Mouse (Mus musculus): ENCODE results near the gene Fbn1. TPM values are rescaled to one million over a fixed set of nuclear protein-coding genes. Genes with fewer than 3 reads are reported as not detected.
A peak's percentile ranks its signal among the peaks of the same experiment; 100 is the strongest.

The Fbn1 gene
- total RNA-seq, 2 experiments from 2014 or later = 28.6 to 33.5 TPM

- DNase-seq = no peak
These were observed 6.3 kb downstream of the Fbn1 start for GRCm38 (mm10) chr2:125501526-125501925.

DNA sequence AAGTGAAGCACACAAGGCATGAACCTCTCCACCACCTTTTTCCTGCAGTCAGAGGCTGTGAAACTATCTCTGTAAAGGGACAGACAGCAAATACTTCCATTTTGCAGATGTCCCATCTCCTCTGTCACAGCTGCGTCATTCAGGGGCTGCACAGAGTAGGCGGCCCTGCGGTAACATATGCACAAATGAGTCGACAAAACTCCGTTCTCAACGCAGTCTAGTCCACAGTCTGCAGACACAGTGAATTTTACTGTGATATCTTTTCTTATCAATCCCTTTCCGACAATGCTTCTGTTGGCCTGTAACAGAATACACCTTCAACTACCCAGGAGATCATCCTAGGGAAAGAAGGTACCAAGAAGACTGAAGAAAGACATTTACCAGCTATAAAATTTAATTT is 9.6 kb downstream of the Fbn1 start:
- no peak for DNase-seq

DNA sequence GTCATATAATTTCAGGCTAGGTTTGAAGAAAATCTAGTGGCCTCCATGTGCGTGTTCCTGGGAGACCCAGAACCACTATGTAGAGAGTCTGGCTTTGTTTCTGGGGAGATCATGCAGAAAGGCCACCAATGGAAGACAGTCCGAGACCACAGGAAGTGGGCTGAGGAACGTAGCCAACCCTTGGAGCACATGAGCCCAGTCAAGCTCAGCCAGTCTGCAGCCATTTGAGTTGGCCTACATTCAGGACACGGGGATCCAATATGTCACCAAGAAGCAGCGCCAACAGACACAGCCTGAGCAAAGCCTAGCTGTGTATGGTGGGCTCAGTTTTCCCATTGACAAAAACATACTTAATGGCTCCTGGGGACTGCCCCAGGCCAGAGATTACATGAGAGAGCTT is 11.1 kb downstream of the Fbn1 start:
- DNase-seq = peak in 1 of 2 experiments; percentile 62

DNA sequence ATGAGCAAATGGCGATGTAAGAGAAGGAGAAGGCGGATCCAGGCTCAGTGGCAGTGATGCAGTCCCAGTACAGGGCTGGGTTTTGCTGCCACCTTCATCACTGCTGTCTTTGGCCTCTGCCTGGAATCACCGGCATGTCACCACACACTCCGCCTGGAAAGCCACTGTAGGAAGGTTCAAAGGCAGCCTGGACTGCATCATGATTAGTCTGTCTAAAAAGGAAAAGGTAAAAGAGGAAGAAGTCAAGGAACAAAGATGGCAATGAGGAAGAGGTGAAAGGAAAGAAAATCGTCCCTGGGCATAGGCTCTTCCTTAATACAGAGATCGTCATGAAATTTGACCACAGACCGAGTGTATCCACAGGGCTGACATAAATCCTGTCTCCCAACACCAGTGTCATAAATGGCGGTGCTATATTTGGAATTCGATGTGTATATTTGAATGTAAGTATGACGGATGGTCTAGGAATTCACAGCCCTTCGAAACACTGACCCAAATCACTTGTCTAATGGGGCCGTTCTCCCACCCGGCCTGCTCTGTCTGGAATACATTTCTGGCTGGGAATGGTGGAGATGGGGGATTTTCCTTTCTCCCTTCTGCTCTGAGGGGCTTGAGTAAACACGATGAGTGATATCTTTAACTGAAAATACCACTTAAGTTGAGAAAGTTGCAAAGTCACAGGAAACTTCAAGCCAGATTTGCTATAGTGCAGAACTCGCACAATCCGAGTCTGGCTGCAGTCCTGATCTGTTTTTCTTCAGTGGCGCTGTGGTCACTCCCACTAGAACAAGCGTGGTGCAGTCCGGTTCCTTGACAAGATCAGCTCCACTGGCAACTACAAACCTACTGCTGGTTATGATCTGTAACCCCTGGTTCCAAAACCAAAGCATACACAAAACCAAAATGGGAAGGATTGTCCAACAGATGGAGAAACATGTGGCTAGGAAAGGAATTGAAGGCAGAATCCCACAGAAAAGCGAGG is 12.7 kb downstream of the Fbn1 start:
- no peak for DNase-seq

DNA sequence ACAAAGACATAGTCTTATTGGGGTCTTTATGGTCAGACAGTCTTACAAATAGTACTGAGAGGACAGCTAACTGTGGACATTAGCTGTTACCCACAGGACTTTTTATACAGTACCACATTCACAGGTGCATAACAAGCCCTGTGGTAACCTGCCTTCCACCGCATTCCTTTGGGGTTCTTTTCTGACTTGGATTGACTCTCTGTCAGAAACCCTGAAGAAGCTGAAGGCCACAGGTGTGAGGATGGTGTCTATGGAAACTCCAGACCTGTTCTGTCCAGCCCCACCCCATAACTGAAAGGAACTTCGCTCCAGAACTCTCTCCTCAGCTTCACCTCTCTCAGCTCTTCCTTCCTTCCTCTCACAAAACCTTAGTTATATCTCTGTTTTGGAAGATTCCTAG is 13.5 kb downstream of the Fbn1 start:
- DNase-seq = no peak

GRCm38 (mm10) chr2:125492050-125492900 is 15.5 kb downstream of the Fbn1 start:
- peak in 1 of 2 experiments; percentile 49 for DNase-seq

DNA sequence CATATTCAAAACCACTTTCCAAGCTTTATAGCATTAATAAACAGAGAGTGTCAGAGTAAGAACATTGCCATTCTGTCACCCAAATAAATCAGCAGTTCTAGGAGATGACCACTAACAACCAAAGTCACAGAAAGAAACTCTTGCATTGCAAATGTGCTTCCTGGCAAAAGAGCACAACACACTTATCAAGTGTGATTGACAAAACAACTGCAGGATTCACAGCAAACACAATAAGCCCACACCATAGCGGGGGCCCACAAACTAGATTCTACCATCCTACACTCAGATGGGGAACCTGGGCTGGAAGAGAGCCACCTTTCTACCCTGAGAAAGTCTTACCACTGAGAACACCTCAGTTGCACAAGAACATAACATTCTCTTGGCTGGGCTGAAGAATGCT is 17.8 kb downstream of the Fbn1 start:
- no peak for DNase-seq

DNA sequence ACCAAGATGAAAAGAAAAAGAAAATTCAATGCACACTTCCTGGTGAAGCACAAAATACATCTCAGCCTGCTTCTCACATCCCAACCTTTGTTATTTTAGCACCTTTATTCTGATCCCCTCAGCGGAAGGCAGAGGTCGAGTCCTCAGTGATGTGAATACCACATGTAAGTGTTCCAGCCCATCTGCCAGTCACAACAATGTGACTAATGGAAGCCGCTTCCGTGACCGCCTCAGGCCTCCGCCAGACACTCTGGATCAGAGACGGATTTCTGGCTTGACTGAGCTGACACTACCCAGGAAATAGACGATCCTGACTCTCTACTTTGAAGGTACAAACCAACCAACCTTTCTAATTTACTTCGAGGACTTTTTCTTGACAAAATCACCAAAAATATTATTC is 22.9 kb downstream of the Fbn1 start:
- DNase-seq = peak; percentile 60 to 82

DNA sequence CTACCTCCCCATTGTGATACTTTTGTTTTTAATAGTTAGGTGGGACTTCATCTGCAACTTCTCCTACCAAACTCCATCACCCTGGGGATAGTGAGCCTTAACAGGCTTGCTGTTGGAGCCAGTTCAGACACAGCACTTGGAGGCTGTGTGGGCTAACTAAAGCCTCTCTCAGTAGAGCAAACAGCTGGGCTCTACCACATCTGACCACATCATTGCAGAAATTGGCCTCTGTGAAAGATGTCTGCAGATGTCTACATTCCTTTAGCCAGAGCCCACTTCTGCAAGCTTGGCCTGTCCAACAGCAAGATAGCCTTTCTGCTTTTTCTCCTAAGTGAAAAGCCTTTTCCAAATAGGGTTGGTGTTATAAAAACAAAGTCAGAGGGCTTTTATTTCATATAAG is 23.6 kb downstream of the Fbn1 start:
- peak; percentile 60 to 83 for DNase-seq

DNA sequence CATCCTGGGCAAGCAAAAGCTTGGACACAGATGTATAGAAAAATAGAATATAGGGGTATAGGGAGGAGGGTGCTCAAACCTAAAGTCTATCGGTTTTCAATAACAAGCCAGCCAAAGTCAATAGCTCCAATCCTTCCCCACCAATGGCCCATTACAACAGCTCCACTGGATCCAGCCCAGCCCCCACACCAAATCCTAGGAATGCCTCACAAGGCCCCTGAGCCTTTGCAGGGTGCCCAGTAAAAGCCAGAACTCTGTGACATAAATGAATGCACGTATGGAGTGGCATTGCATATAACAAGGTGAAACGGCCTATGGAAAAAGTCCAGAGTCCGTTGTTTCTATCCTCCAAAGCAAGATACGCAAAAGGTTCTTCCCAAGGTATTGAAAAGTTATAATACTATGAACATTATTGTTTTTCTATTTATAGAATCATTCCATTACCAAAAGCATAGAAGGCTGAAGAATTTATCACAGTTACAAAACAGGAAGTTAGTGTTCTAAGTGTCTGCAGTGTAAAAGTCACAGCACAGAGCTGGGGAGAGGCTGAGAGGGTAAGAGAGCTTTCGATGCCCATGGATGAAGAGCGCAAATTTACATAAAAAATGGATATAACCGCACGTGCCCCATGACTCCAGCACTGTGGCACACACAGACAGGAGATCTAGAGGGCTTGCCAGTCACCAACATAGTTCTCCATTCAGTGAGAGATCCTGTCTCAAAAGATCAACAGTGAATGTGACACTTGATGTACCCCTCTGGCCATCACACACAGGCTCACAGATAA is 26.1 kb downstream of the Fbn1 start:
- DNase-seq = no peak

GRCm38 (mm10) chr2:125481116-125481515 is 26.7 kb downstream of the Fbn1 start:
- DNase-seq = no peak

DNA sequence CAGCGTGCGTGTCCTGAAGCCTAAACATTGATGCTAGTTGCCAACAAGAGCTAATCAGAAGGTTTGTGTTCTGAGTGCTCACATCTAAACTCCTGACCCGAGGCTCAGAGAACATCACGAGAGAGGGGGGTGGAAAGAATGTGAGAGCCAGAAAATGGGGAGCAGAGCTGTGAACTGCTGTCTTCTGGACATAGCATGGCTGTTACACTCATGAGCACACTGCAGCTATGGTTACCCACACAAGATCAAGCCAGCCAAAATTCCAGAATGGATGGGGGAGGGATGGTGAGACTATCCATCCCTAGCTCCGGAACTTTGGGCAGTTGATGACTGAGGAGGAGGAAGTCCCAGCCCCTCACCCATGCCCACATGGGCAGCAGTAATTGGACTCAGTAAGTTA is 27.7 kb downstream of the Fbn1 start:
- DNase-seq = peak in 1 of 2 experiments; percentile 16

DNA sequence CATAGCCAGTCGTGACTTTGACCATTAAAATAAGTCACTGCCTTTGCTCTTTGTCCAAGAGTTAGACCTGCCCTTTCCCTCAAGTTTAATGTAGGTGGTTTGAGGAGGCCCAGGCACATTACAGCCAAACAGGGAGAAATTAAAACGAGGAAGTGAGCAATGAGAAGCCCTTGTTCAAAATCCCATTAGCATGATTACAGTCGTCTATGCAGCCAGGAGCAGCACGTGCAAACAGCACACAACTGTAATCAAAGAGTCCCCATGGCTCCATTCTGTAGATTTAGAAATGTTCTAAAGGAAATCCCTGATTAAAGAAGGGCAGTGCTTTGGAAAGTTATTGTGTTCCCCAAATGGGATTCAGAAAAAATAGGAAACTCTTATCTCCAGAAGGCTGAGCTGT is 29.1 kb downstream of the Fbn1 start:
- DNase-seq = no peak

DNA sequence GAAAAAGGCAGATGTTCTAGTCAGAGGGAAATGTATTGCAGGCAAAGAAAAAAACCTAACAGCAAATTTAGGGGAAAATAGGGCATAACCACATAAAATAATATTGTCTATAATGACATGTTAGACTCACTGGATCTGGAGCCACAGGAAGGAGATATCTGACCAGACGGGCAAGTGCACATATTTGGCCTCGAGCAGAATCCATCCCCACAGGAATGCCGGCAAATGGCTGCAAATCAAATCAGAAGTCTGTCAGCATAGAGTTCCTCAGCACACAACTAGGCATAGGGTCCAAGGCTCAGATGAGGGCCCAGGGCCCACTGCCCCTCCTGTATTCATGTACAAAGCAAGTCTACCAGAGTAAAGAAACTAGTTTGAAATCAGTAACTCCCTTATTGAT is 30.4 kb downstream of the Fbn1 start:
- no peak for DNase-seq

- DNase-seq = peak in 1 of 2 experiments; percentile 50
These were observed 31.6 kb downstream of the Fbn1 start for GRCm38 (mm10) chr2:125476231-125476630.

DNA sequence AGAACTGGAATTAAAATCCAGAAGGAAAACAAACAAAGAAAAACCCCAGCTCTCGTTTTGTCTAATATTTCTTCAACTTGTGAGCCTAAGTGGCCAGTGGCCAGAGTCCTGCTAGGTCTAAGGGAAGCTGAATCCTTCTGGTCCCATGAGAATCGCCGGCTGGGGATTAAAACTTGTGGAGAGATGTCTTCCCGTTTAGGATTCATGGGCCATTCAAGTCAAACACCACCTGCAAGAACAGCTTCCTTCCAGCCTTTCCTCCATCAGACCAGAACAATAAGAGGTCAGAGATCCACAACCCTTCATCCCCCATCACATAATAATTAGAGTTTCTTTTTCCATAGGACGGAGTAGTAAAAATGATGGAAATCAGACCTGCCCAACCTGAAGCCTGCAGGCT is 33.1 kb downstream of the Fbn1 start:
- peak in 1 of 2 experiments; percentile 68 for DNase-seq

DNA sequence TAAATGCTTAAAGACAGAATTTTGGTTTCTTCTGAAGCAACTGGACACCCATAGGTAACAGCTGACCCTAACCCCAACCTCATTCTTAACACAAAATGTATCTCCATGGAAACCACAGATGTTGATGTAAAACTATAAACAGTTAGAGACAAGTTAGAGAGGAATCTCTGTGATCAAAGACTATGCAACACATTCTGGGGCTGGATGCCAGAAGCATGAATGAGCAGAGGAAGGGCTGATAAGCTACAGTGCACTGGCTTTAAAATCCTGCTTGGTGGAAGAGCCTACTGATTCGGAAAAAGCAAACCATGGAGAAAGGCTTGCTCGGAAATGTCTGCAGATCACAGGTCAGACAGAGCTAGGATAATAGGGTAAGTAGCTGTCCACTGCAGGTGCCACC is 34.6 kb downstream of the Fbn1 start:
- peak in 1 of 2 experiments; percentile 42 for DNase-seq

DNA sequence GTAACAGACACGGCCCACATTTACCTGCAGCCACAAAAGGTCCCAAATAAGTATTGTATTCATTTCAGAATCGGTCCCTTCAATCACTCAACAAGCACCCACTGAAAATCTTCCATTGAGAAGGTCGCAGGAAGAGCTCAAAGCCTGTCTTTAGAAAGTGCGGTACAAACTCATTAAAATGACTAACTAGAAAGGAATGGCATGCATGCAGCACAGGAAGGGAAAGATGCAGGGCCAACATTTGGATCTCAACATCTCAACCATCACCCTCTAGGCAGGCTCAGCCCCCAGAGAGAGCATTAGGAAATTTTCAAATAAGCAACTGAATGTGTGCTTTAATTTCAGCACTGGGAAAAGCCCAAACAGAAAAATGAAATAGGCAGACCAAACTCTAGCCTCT is 36.1 kb downstream of the Fbn1 start:
- no peak for DNase-seq

GRCm38 (mm10) chr2:125470553-125471295 is 37.1 kb downstream of the Fbn1 start:
- peak; percentile 84 to 92 for DNase-seq

DNA sequence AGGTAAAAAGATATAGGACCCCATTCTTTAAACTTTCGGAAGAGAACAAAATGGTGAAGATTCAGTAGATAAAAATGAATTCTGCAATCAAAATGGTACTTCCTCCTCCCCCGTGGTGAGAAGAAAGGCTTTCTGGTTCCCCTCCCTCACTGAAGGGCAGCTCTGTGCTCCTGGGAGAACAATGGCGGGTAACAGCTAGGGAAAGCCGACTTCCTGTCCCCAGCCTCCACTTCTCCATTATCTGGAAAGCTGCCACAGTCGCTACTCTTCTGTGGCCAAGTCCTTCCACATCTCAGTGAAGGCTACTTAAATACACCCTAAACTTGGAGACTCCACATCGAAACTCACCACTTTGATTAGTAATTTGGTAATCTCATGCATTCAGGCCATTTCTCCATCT is 43.8 kb downstream of the Fbn1 start:
- peak in 1 of 2 experiments; percentile 65 for DNase-seq

DNA sequence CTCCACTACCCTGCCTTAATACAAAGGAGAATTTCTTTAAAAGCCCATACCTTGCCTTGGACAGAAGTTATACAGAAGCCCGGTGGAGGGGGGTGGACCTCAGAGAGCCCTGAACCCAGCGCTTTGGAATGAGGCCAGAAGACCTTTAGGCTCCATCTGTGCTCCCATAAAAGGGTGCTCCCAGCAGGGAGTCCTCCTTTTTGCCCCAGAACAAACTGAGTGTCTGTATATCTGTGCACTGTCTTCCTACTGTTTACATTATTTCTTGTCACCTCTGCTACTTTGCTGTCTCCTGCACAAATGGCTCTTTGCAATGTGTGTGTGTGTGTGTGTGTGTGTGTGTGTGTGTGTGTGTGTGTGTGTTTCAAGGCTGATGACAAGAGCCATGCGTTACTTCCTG is 48.7 kb downstream of the Fbn1 start:
- no peak for DNase-seq

All from heart, adult 18-20 months (tissue).